Mouse (Mus musculus) cerebellum, adult 2 months (tissue): ENCODE data around the gene Wwox. TPM values are rescaled to one million over a fixed set of nuclear protein-coding genes. Genes with fewer than 3 reads are reported as not detected.

Source experiments
- DNase-seq, 2 experiments: peaks; one replicate each; pipeline ENCODE4 v3.0.0; 2021
- H3K27ac ChIP-seq: fragments of 200-500 bp; 2 replicates; pipeline ENCODE4 v1.5.1; 2012; ENCODE audit warnings: low read length, control low read depth, inconsistent platforms; ENCODE audit not compliant: insufficient read depth
- H3K27me3 ChIP-seq: fragments of 200-500 bp; 2 replicates; pipeline ENCODE4 v1.6.1; 2012; ENCODE audit warnings: inconsistent platforms, mild to moderate bottlenecking, low read length, moderate library complexity; ENCODE audit not compliant: control insufficient read depth, insufficient read depth
- H3K4me1 ChIP-seq: fragments of 200-500 bp; 2 replicates; pipeline ENCODE4 v1.6.1; 2011; ENCODE audit warnings: low read length; ENCODE audit not compliant: control insufficient read depth, insufficient read depth
- H3K4me3 ChIP-seq: fragments of 200-500 bp; replicated peaks from 2 replicates; pipeline ENCODE3; 2011; ENCODE audit warnings: mild to moderate bottlenecking, low read depth, low read length, control low read depth; ENCODE audit not compliant: insufficient read depth
- CTCF ChIP-seq: fragments of 200-500 bp; IDR thresholded peaks from 2 replicates; pipeline ENCODE4 v1.5.1; 2011; ENCODE audit warnings: low read depth, mild to moderate bottlenecking, control low read depth, low read length, moderate library complexity, borderline replicate concordance; ENCODE audit not compliant: insufficient read depth
- POLR2A ChIP-seq: fragments of 200-500 bp; IDR thresholded peaks from 2 replicates; pipeline ENCODE4 v1.6.1; 2011; ENCODE audit warnings: low read length, control low read depth, borderline replicate concordance; ENCODE audit not compliant: insufficient read depth
- WGBS: fragments of 180-500 bp; shearing (Covaris S2); methylation state at CpG from one replicate; pipeline ENCODE4 v1.1.7; 2018; 5-methylcytosine and 5-hydroxymethylcytosine counted together
- polyA plus RNA-seq: library from polyadenylated mRNA; depleted of rRNA; stranded (reverse); fragments of >200 nt; gene quantifications from 2 replicates; pipeline ENCODE4 v1.2.3, GENCODE M21; 2012

Gene Wwox
- polyA plus RNA-seq, 1 experiment, result 35.2 TPM

DNA sequence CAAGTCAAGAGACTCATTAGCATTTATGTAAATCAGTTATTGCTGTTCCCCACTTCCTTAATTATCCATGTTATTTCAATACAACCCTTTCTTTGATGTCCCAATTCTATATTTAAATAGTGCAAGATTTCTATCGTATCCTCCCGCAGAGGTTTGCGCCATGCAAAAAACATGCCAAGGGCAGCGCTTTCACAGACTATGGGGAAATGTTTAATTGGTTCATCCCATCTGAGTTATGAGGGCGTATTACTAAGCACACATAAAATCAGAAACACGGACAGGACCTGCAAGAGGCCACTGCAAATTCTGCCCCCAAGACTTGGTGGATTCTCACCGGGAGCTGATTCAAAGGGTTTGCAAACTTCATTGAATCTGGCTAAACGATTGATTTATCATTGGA lies 468.6 kb downstream of the Wwox start:
- no peak for DNase-seq
- no peaks in the 10 kb centered on the region; the same call in 1 of the 2 replicates for H3K27me3 ChIP-seq
- H3K4me1 ChIP-seq, result peaks cover 3% of the 10 kb centered on the region; the same call in 1 of the 2 replicates
- WGBS, result 86% methylated on average over 8 of the region's 8 CpGs
- H3K27ac ChIP-seq, result no peak overlapping the region
- H3K4me3 ChIP-seq, result no peak overlapping the region
- no peak for TF ChIP-seq POLR2A
- no peak for TF ChIP-seq CTCF

DNA sequence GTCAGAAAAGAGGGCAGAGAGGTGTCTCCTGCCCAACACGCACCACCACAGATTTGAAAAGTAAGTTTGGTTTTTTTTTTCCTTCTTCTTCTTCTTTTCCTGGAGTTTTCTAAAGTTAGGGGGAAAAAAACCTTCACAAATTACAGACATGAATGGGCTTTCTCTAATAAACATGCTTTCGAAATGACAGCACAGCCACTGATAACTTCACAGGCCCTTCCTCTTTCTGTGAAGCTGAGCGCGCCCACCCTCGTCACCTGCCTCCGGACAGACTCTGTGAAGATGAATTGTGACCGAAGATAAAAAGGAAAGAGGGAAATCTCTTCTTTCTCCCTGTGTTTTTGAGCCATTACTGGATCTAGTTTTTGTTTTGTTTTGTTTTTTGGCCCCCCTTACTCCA lies 469.1 kb downstream of the Wwox start:
- WGBS, result 94% methylated on average over 7 of the region's 7 CpGs
- H3K4me1 ChIP-seq, result peaks cover 3% of the 10 kb centered on the region; the same call in 1 of the 2 replicates
- TF ChIP-seq POLR2A (no peak), CTCF (no peak)
- no peak overlapping the region for H3K4me3 ChIP-seq
- no peaks in the 10 kb centered on the region; the same call in 1 of the 2 replicates for H3K27me3 ChIP-seq
- H3K27ac ChIP-seq, result no peak overlapping the region
- no peak for DNase-seq

DNA sequence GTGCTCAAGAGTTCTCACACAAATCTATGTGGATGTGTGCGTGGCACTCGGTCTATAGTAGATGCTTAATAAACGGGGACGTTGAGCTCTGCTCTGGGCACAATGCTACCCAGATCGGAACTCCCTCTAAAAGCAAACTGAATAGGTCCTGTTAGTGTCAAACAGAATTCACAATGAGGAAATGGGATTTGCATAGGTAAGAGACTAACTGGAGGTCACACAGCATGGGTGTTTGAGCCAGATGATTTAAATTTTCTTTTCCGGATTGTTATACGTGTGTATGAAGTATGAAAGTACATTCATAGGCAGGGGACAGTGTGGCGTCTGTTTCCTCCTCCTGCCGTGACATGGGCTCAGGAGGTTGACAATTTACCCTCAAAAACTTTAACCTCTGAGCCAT lies 469.7 kb downstream of the Wwox start:
- WGBS, result 94% methylated on average over 9 of the region's 9 CpGs
- H3K4me1 ChIP-seq, result peaks cover 3% of the 10 kb centered on the region; the same call in 1 of the 2 replicates
- no peak overlapping the region for H3K4me3 ChIP-seq
- H3K27ac ChIP-seq, result no peak overlapping the region
- no peak for TF ChIP-seq POLR2A
- TF ChIP-seq CTCF, result no peak
- no peak for DNase-seq
- no peaks in the 10 kb centered on the region; the same call in 1 of the 2 replicates for H3K27me3 ChIP-seq

DNA sequence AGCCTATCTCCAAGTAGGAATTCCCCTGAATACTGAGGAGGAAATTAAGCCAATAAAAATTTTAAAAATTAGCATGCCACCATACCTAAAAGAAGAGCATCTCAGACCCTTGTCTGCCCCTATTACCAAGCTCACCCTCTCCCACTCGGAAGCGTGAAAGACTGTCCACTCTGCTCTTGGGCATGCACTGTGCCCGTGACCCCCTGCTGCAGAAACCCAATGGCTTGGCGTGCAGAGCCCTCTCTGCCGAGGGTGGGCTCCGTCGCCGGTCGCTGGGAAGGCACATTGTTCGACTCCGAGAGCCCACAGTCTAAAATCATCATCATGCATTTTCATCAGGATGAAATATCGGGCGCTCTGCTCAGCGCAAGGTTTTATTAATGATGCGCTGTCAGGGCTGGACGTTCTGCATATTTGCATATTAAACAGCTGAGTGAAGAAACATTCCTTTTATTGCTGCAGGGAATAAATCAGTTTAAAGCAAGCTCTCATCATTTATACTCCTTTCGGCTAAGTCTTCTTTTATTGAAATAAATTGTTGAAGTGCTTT lies 471.7 kb downstream of the Wwox start:
- WGBS, result 37% methylated on average over 17 of the region's 17 CpGs
- Histone ChIP-seq H3K27me3 (no peaks in the 10 kb centered on the region; the same call in 1 of the 2 replicates), H3K4me3 (peak overlapping the region; percentile 35), H3K4me1 (peaks cover 3% of the 10 kb centered on the region; the same call in 1 of the 2 replicates), H3K27ac (no peak overlapping the region)
- TF ChIP-seq CTCF, result no peak
- no peak for TF ChIP-seq POLR2A
- DNase-seq, result no peak

DNA sequence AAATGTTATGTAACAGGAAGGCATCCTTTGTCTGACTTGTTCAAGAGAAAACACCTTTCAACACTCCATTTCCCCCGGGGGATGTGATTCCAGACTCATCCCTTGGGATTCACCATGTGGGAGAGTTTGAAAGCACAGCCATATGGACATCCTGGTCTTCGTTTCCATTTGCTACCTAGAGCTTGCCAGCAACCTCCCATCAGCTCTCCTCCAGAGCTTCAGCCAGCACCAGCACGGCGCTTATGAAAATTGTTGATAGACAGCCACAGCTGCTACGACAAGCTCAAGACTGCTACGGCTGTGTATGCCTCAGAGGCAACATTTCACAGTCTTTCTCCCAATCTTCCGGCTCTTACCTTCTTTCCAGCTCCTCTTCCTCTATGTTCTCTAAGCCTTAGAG lies 484.2 kb downstream of the Wwox start:
- no peak overlapping the region for H3K27ac ChIP-seq
- TF ChIP-seq POLR2A (no peak), CTCF (no peak)
- no peak overlapping the region for H3K4me3 ChIP-seq
- no peaks in the 10 kb centered on the region for H3K4me1 ChIP-seq
- 34% methylated on average over 7 of the region's 7 CpGs for WGBS
- no peaks in the 10 kb centered on the region for H3K27me3 ChIP-seq
- DNase-seq, result peak in 1 of 2 experiments; percentile 13

DNA sequence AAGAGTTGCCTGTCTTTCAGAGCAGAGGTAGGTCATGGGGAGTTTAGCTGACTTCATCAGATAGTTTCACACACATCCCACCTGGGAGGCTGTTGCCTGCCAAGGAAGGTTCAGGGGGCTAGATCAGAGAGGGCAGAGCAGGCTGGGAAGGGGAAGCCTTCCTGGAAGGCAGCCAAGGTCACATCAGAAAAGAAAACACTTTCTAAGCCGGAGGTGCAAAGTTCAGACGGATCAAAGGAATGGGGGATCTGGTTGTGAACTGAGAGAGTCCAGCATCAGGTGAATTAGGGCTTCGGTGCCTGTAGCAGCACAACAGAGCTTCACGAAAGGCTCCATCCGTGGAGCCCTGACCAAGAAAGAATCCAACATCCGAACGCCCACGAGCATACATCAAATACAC lies 488.0 kb downstream of the Wwox start:
- H3K27me3 ChIP-seq, result no peaks in the 10 kb centered on the region
- 81% methylated on average over 8 of the region's 8 CpGs for WGBS
- no peak for TF ChIP-seq CTCF
- no peak for TF ChIP-seq POLR2A

DNA sequence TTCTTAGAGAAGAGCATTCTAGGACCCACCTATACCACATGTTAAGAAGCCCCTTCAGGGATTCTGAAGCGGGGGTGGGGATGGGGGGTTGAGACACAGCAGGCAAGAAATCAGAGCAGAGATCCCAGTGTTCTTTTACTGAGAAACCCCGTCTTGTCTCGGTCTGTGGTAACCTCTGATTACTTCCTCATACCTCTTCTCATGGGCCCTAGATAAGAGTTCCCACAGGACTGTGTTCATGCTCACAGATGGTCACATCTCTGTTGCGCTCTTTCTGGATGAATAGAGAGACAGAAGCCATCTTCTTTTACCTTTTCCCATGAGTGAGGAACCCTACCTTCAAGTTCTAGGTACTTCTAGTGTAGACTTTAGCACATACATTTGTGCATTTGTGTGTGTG lies 488.5 kb downstream of the Wwox start:
- DNase-seq, result no peak
- H3K27me3 ChIP-seq, result no peaks in the 10 kb centered on the region
- no peak overlapping the region for H3K4me3 ChIP-seq
- no peak overlapping the region for H3K27ac ChIP-seq
- TF ChIP-seq CTCF (no peak), POLR2A (no peak)
- 93% methylated on average over 4 of the region's 4 CpGs for WGBS
- no peaks in the 10 kb centered on the region for H3K4me1 ChIP-seq

More for the DNA sequence above, 488.0 kb downstream of the Wwox start:
- no peak overlapping the region for H3K4me3 ChIP-seq
- no peak overlapping the region for H3K27ac ChIP-seq
- no peaks in the 10 kb centered on the region for H3K4me1 ChIP-seq
- DNase-seq, result no peak

DNA sequence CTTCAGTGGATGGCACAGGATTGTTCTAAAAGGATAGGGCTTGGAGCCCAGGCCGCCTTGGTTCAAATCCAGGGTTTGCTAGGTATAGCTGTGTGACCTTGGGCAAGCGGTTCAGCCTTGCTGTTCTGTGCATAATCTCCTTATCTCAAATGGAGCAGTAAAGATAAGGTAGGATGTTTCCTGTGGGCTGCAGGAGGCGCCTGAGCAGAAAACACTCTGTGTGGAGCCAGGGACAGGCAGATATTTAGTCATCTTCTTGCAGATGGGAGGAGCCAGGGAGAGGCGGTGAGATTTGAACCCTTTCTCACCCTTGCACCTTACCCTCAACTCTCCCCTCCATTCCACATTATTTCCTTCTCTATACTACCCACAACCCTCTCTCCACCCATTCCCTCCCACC lies 490.1 kb downstream of the Wwox start:
- DNase-seq, result no peak

More for the DNA sequence above, 490.1 kb downstream of the Wwox start:
- TF ChIP-seq CTCF (no peak), POLR2A (no peak)
- no peak overlapping the region for H3K4me3 ChIP-seq
- 100% methylated on average over 4 of the region's 4 CpGs for WGBS
- H3K27me3 ChIP-seq, result no peaks in the 10 kb centered on the region; the same call in 1 of the 2 replicates
- no peaks in the 10 kb centered on the region for H3K4me1 ChIP-seq
- no peak overlapping the region for H3K27ac ChIP-seq
